Mouse (Mus musculus) cerebellum, adult 2 months (tissue): ENCODE measurements at regions not wholly inside any gene's neighbourhood (a gene's known extent, or its start where the extent isn't known, plus 50 kb on each side); places are given as distances from the start of the nearest gene placed in this dataset.

Experiments
- CTCF ChIP-seq: fragments of 200-500 bp; IDR thresholded peaks from 2 replicates; pipeline ENCODE4 v1.5.1; 2011; ENCODE audit warnings: low read depth, mild to moderate bottlenecking, control low read depth, low read length, moderate library complexity, borderline replicate concordance; ENCODE audit not compliant: insufficient read depth
- POLR2A ChIP-seq: fragments of 200-500 bp; IDR thresholded peaks from 2 replicates; pipeline ENCODE4 v1.6.1; 2011; ENCODE audit warnings: low read length, control low read depth, borderline replicate concordance; ENCODE audit not compliant: insufficient read depth

GRCm38 (mm10) chr12:32445874-32446273 is 67.4 kb downstream of the Ccdc71l start:
- no peak for TF ChIP-seq CTCF
- no peak for TF ChIP-seq POLR2A
